Mouse (Mus musculus): ENCODE results near the gene Crebl2.

DNA sequence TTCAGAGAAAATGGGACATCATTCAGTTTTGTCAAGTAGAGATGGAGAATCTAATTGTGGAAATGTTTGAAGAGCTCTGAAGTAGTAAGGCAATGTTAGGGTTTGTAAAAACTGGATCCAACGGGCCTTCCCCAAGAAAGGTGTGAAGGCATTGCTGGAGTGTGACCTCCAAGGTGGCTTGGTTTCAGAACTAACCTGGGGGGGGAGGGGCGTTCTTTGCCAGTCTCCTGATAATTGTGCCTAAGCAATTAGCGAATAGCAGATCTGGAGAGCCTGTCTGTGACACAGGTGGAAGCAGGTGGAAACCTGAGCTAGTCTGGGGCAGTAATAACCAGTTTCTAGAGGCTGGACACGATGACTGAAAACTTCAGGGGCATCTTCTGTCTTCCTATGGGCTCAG is 15.8 kb downstream of the Crebl2 start:
- TF ChIP-seq POLR2A (IDR thresholded peaks at IDR 0.05; ENCODE audit: borderline replicate concordance, insufficient read depth, low read length) (no peak), CTCF (IDR thresholded peaks at IDR 0.05; ENCODE audit: borderline replicate concordance, insufficient read depth, low read depth, low read length) (no peak)
